Mouse (Mus musculus): ENCODE measurements around the gene Gramd4.

GRCm38 (mm10) chr15:86150593-86150992 lies 93.1 kb downstream of the Gramd4 start:
- TF ChIP-seq CTCF (IDR thresholded peaks at IDR 0.05; ENCODE audit: extremely low read depth, insufficient read length, insufficient replicate concordance, low read depth, low read length), result no peak
- TF ChIP-seq POLR2A (IDR thresholded peaks at IDR 0.05; ENCODE audit: low read depth, low read length), result no peak

Measured in small intestine, adult 2 months (tissue).